Mouse (Mus musculus): ENCODE measurements around the gene Taf6l.

DNA sequence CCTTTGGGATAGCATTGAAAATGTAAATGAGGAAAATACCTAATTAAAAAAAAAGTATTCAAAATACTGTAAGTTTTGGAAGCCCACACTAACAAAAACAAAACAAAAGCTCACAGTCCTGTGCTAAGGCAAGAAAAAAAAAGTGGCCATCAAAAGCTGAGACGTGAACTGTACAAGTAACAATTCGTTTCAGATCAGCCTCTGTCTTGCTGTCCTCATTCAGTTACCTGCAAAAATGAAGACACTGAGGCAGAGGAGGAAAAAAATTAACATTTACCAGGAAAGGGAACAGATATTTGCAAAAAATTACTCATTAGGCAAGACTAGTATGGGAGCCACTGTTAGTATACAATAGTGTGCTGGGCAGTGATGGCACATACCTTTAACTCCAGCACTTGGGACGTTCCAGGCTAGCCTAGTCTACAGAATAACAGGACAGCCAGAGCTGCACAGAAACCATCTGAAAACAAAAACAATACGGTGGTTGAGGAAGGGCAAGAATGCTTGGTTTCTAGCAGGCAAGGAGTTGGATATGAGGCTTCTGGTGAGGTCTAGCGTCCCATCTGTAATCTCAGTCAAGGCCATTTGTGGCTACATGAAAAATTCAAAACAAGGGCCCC, 58.6 kb downstream of the Taf6l start:
- no peak for TF ChIP-seq CTCF (IDR thresholded peaks at IDR 0.05; ENCODE audit: borderline replicate concordance, extremely low read depth, insufficient read depth, insufficient read length)
- TF ChIP-seq POLR2A (IDR thresholded peaks at IDR 0.05; ENCODE audit: borderline replicate concordance, extremely low read depth, insufficient read depth, insufficient read length, poor library complexity, severe bottlenecking), result no peak

Measured in brain, embryonic 14.5 days (tissue).